Mouse (Mus musculus) kidney, postnatal 14 days (tissue): Measurements from ENCODE around the gene Plxna2.
A peak's percentile ranks its signal among the peaks of the same experiment; 100 is the strongest.

Source experiments
- DNase-seq: peaks from one replicate; pipeline ENCODE4 v3.0.0; 2022; ENCODE audit warnings: mixed read lengths

The Plxna2 gene

DNA sequence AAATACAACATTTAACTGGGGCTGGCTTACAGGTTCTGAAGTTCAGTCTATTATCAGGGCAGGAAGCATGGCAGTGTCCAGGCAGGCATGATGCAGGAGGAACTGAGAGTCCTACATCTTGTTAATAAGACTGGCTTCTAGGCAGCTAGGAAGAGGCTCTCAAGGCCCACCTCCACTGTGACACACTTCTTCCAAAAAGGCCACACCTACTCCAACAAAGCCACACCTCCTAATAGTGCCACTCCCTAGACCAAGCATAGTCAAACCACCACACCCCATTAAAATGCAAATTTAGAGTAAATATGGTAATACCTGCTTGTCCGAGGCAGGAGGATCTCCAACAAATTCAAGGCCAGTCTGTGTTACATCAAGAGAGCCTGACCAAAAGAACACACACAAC, 156.7 kb downstream of the Plxna2 start:
- DNase-seq, result no peak

DNA sequence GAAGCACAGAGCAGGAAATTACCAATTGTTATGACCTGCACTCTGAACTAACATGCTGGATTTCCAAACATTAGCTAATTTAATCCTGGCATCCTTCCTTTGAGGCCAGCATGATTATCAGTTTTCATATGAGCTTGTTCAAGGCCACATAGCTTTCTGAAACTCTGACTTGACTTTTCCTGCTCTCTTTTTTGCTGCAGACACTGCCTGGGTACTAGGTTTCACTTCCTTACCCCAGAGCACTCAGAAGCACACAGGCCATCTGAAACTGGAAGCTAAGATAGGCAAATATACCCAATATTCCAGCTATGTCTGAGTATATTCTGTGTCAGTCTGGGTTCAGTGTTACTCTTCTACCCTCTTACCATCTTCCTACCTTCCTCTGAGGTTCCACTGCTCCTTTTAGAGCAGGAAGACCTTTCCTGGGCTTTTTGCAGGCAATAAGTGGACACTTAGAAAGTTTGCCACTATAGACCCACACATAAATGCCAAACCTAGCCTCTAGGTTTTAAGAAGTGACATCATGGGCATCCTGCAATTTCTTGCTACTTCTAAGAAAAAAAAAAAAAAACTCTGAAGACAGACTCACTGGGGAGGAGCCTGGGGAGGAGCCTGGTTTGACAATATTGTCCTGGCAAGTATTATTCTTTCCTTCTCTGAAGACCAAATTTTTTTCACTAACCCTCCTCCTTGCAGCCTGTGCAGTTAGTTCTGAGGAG, 157.8 kb downstream of the Plxna2 start:
- DNase-seq, result no peak

DNA sequence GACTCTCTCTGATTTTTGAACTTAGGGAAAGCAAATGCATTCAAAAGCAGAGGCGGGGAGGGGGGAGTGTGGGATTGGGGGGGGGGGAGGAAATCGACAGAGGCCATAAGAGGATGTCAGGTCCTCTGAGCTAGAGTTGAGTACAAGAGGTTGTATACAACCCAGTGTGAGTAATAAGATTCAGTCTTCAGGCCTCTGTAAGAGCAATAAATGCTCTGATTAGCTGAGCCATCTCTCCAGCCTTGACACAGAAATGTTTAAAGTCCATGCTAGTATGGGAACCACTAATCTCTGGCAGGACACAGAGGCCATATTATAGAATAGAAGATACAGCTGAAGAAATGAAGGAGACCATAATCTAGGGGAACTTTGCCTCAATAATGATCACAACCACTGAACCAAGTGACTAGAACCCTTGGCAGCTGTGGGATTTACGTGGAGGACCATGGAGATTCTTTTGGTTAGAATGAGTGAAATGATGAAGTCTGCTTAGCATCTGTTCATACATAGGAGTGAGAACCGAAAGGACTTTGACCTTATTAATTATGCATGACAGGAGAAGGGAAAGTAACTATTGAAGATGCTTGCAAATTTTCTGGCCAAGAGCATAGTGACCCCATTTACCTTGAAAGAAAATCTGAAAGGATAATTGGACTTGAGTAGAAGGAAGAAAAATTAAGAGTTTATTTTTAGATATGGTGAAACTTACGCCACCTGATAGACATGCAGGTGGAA, 158.7 kb downstream of the Plxna2 start:
- no peak for DNase-seq

DNA sequence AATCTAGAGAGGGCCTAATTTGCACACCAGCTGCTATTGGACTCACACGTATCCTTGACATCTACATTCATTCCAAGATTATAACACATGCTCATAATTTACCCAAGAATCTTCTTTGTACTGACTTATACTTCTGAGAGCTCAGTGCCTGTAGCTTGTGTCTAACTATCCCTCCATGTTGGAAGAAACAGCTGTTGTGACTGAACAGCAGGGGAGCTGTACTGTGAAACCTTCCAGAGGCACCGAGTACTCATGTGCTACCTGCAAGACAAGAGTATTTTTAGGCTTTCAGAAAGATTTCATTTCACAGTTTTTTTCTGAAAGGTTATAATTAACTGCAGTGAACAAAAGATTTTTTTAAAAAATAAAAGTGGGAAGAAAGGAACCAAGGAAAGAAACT, 159.6 kb downstream of the Plxna2 start:
- DNase-seq, result no peak

DNA sequence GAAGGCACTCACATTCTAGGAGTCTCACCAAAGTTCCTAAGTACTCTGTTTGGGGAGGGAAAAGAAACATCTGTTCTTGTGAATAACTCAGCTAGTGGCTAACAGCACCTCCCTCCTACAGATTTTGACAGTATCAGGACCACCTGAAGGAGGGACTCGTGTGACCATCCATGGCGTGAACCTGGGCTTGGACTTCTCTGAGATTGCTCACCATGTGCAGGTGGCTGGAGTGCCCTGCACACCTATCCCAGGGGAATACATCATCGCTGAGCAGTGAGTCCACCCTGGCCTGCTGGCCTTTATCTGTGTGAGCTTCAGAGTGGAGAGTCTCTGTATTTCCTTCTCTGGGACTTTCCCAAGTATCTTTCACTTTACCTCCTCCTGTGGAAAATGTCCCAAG, 162.4 kb downstream of the Plxna2 start:
- no peak for DNase-seq

DNA sequence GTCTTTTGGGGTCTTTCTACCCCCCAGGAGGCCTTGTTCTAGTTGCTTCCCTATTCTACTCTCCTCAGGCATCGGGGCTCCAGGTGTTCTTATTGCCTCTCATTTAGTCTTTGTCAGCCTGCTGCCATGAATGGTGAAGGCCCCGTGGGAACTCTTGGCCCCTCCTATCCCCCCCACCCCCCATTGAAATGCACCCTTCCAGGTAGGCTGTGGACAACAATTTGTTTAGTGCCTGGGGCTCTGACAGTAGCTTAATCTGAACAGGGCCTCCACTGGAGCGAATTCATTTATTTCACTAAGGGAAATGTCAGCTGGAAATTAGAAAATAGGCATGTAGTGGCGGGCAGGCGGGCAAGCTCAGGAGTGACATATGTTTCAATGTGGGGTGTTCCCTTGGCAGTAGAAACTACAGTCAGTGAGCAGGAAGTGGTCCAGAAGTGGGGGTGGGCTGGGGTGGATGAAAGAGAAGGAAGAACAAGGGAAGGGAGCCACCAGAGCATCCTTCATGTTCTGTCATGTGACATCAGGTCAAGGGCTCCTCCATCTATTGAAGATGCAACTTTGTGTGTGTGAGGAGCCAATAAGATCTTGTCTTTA, 162.9 kb downstream of the Plxna2 start:
- no peak for DNase-seq

DNA sequence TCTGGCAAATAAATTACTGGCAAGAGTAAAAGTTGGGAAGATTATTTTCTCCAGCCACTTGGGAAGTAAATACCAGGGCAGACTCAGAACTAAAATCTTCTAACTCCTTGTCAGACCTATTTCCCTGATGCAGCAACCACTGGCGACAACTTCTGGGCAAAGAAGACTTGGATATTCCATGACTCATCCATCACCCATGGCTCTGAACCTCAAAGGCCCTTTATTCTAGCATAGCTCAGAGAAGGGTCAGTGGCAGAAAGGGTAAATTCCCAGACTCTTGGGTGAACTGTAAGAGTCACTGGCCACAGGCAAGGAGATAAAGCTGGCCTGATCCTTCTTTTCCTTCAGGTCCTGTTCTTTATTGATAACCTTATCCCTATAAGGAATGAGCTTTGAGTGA, 163.5 kb downstream of the Plxna2 start:
- no peak for DNase-seq

DNA sequence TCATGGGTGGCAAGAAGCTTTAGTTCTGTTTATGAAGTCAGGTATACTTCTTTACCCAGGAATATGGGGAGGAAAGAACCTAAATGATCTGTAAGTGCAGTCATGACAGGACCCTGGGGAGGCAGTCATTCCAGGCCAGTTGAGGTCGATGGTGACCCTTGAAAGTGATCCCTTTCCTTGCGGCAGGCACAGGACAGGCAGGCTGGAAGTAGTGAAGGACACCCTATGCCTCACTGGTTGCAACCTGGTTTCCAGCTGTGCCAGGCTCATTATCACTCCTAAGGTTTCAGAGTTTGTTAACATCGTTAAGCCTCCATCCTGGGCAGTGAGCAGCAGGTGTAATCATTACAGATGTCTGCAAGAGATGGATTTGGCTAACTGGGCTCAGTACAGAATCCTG, 164.3 kb downstream of the Plxna2 start:
- DNase-seq, result no peak

DNA sequence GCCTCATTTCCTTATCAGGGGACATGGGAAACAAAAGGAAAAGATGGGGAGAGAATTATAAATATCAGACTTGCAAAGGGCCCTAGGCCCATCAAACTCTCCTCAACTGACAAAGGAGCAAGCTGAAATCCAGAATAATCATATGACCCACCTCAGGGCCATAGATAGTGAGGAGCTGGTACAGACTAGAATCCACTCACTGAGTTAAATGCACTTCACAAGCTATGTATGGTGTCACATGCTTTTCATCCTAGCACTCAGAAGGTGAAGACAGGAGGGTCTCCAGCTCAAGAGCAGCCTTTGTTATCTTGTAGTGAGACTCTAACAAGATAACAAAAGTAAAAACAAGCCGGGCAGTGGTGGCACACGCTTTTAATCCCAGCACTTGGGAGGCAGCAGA, 169.6 kb downstream of the Plxna2 start:
- DNase-seq, result no peak

DNA sequence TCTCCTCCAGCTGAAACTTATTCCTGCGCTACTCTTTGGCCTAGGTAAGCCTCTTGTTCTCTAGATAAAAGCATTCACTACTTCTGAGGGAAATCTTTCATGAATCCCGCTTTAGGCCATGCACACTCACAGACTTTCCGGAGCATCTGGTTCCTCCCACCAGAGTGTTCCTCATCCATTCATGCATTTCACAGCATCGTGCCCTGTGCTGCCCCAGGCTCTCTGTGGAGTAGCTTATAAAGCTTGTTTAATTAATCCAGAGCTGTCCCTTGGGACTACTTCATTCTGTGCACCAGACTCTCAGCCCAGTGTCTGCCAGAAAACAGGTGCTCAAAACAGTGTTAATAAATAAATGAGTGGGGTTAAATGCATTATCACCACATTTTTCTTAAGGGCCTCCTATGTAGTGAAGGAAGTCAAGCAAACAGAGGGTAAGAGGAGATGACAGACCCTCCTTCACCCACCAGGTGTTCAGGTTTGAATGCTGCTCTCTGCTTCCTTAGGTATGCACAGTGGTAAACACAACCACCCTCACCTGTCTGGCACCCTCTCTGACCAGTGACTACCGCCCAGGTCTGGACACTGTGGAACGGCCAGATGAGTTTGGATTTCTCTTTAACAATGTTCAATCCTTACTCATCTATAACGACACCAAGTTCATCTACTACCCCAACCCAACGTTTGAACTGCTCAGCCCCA, 175.4 kb downstream of the Plxna2 start:
- no peak for DNase-seq

DNA sequence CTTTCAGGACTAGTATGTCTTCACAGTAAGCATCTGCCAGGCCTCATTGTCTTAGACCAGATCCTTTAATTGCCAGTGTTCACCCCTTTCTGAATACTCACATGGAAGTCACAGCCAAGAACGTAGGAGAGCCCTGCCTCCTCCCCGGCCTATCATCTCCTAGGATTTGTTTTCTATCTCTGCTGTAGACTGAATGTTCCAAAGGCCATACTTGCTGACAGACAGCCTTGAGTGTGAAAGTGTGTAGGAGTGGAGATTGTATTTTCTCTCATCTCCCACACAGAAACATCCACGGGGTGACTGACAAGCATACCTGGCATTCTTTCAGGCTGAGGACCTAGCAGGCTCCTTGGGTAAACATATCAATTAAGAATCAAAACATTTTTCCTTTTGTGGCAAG, 177.3 kb downstream of the Plxna2 start:
- no peak for DNase-seq

DNA sequence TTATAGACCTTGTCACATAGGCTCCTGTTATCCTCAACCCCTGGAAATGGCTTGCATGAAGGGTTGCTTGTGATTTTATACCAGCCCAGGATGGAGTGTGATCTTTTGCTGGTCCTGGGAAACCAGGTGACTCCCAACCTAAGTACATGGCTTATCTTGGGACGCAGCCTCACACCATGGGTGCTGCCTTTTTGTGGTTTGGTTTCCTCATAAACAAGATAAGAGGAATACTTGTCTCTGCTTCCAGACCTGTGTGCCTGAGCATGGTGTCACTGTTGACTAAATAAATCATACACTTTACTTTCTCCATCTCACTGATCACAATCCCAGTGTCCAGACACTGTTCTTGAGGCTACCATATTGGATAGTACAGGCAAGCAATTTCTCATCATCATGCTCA, 179.8 kb downstream of the Plxna2 start:
- DNase-seq, result no peak

DNA sequence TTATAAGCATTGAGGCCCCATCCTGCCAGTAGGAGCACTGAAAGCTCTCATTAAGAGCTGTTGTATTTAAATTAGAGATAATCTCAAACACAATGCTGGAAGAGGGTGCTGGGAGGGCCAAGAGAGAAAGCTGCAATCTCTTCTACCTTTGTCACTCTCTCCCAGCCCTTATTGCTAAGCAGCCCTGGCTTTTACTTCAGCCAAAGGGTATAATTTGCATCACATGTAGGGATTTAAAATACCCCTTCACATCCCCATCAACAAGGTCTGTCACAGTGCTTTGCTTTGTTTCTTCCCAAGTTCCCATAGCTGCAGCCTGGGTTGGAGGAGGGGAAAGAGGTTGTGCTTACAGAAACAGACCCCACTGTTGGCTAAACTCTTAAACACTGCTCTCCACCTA, 180.5 kb downstream of the Plxna2 start:
- no peak for DNase-seq

DNA sequence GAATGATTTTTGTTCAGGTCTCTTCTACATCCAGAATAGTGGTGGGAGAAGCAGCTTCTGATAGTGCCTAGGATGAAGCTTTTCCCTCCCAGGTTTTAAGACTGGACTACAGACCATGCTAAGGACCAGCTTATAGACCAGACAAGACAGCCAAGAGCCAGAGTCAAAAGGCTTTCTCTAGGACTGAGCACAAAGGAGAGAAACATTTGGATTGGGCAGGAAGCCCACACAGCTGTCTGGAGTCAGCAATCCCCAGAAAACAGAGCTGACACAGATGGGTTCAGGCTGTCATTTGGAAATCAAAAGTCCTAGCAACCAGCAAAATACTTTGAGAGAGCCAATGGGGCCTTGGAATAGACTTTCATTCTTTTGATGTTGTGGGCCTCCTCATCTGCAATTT, 190.2 kb downstream of the Plxna2 start:
- DNase-seq, result peak; percentile 61

DNA sequence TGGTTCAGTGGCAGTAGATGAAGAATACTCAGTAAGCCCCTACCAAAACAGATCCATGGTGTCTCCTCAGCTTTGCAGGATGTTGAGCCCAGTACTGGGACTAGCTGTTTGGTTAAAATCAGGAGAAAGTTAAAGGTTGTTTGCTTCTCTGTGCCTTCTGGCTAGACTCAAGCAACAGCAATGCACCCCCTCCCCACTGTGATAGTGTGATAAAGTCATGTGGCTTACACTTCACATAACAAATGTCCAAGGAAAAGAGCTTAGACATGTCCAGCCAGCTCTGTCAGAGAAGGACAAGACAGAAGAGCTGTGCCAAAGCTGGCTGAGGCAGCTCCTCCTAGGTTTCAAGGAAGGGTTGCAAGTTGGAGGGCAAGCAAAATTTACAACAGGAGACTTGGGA, 190.7 kb downstream of the Plxna2 start:
- no peak for DNase-seq

DNA sequence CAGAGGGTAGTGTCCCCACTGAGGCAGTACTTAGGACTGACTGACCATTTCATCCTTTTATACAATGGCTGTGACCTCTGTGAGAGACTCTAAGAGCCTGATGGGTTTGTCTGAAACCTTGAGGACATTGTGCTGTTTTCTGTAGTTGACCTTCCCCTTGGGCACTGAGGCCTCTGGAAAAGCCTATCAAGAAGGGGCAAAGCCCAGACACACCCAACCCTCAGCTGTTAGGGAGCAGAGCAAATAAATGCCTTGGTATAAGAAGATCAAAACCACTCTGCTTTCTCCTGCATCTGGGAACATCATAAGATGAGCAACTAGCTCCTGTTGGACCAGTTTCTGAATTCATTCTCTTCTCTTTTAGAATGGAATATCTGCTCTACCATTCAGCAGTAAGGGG, 191.6 kb downstream of the Plxna2 start:
- DNase-seq, result no peak

DNA sequence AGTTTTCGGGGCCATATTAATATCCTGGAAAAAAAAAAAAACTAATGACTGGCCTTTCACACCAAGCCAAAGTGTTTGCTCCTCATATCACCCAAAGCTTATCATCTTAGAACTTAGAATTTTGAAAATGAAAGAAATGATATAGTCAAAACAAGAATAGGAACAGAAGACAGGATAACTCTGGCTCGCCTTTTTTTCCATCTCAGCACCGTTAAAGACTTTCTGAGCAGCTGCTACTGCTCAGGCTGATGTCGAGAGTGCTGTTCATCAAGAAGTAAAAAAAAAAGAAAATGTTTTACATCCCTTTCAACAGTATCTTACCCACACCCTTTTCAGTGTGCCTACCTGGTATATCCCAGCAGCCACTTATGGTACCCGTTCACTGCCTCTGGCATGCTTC, 196.2 kb downstream of the Plxna2 start:
- no peak for DNase-seq

DNA sequence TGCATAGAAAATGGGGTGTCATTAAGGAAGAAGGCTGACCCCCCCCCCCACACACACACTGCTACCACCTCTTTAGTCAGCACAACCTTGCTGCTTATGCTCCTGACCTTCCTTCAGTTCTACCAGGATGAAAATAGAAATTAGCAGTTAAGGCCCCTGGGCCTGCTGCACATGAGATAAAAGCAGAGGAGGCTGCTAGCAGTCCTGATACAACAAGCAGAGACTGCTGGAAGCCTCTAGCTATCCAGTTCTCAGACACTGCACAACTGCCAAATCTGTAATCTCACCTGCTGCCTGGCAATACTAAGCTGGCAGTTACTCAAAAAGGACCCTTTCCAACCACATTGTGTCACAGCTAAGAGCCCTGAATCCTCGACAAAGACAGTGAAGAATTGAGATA, 197.5 kb downstream of the Plxna2 start:
- no peak for DNase-seq

DNA sequence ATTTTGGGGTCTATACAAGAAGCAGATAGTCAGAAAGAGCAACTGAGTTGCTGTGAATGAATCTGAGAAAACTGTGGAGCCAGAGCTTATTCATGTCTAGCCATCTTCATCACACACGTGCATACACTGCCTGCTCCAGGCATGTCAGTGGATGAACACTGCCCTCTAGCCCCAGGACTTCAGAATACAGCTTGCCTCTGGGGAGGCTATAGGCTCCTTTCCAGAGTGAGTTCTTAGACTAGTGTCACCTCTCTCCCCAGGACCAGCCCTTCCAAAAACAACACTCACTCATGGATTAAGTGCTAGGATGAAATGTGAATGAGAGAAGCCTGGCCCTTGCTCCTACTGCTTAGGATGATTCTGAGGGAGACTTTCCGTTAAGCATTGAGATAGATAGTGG, 198.9 kb downstream of the Plxna2 start:
- peak; percentile 71 for DNase-seq

DNA sequence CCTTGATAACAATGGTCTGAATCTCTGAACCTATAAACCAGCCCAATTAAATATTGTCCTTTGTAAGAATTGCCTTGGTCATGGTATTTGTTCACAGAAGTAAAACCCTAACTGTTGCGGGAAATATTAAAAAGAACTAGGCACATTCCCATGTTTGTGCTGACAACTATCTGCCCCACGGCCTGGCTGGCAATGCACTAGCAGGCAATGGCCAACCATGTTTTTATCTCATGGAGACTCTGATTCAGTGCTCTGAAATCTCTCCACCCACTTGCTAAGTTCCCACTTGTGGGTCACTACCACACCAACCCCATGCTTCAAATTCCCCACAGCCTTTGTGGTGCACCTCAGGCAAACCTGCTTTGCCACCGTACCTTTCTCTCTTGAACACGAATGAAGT, 202.9 kb downstream of the Plxna2 start:
- no peak for DNase-seq

DNA sequence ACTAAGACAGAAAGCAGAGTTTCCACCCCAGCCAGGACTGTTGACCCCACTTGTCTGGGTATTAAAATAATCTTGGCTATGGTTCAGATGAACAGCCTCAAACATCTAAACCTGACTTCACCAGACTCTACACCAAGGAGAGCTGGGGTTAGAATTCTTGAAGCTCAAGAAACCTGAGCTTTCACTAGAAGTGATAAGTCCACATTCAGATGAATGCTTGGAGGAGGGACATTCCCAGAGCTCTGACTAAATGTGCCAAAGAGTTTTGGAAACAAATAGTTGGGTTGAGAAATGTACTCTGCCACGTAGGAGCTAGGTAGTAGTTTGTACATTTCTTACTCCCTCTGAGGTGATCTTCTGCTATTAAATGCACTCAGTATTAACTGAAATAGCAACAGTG, 203.7 kb downstream of the Plxna2 start:
- no peak for DNase-seq

DNA sequence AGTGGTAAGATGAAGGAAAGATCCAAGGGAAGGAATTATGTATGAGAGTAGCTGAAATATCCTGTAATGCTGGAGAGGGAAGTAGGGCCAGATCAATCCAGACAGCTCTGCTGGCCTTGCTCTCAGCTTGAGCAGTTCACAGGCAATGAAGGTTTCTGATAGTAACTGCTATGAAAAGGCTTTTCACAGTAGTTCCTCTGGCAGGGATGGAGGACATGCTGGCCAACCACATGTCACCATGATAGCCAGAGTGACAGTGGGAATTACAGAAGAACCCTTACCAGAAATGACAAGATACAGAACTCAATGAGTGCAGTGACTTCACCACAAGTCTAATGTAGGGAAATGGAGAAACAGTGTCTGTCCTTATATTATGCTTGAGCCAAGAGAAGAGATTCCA, 210.3 kb downstream of the Plxna2 start:
- DNase-seq, result no peak

DNA sequence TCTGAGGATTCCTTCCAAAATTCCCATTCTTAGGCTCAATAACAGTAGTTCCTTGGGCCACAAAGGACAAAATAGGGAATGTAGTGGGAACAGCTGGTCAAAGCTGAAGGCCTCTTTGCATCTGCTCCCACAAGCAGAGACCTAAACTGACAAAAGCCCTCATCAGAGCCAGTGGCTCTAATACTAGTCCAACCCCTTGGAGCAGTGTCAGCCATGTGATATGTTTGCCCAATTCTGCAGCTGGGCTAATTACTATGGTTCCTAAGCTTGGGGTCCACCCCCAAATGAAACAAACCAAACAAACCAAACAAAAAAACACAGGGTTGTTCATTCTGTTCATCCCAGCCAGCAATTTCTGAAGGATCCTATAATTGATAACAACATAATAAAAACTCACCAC, 217.2 kb downstream of the Plxna2 start:
- DNase-seq, result no peak

DNA sequence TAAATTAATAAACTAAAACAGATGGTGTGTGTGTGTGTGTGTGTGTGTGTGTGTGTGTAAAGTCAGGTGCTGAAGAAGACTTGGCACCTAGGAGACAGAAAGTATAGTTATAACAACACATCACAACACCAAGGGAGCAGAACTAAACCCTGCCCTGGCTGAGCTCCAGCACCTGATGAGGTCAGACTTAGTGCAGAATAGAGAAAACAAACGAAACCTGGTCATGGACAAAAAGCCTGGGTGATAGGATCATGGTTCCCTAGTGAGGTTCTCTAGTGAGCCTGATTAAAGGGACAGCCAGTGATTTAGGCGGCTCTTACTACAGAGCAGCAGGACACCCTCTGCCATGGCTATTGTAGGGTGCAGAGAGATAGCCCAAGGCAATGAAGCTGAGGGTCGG, 218.2 kb downstream of the Plxna2 start:
- DNase-seq, result no peak
